Mouse (Mus musculus) olfactory bulb, adult 2 months (tissue): ENCODE results near the gene Ezh1. TPM values are rescaled to one million over a fixed set of nuclear protein-coding genes. Genes with fewer than 3 reads are reported as not detected.
A peak's percentile ranks its signal among the peaks of the same experiment; 100 is the strongest.

Experiments used
- H3K27ac ChIP-seq: fragments of 200-500 bp; 2 replicates; pipeline ENCODE4 v1.5.1; 2012; ENCODE audit warnings: low read depth, low read length; ENCODE audit not compliant: insufficient read depth
- H3K4me1 ChIP-seq: fragments of 200-500 bp; 2 replicates; pipeline ENCODE4 v1.6.1; 2012; ENCODE audit warnings: low read length; ENCODE audit not compliant: control insufficient read depth, insufficient read depth
- H3K4me3 ChIP-seq: fragments of 200-500 bp; 2 replicates; pipeline ENCODE4 v1.5.1; 2012; ENCODE audit warnings: mild to moderate bottlenecking, low read depth, low read length, moderate library complexity; ENCODE audit not compliant: insufficient read depth
- CTCF ChIP-seq: fragments of 200-500 bp; IDR thresholded peaks from 2 replicates; pipeline ENCODE4 v1.5.1; 2012; ENCODE audit warnings: low read depth, mild to moderate bottlenecking, low read length, moderate library complexity; ENCODE audit not compliant: insufficient read depth
- POLR2A ChIP-seq: fragments of 200-500 bp; IDR thresholded peaks from 2 replicates; pipeline ENCODE4 v1.6.1; 2012; ENCODE audit warnings: mild to moderate bottlenecking, low read depth, low read length, moderate library complexity; ENCODE audit not compliant: insufficient read depth
- WGBS: fragments of 180-500 bp; shearing (Covaris S2); methylation state at CpG from one replicate; pipeline ENCODE4 v1.1.7; 2018; 5-methylcytosine and 5-hydroxymethylcytosine counted together
- polyA plus RNA-seq: library from polyadenylated mRNA; stranded (reverse); fragments of >200 nt; gene quantifications from 2 replicates; pipeline ENCODE4 v1.2.4, GENCODE M21; 2012; ENCODE audit warnings: low replicate concordance; ENCODE audit not compliant: missing spikeins, insufficient read depth, insufficient read length

Gene Ezh1
- polyA plus RNA-seq, 1 experiment: not detected

DNA sequence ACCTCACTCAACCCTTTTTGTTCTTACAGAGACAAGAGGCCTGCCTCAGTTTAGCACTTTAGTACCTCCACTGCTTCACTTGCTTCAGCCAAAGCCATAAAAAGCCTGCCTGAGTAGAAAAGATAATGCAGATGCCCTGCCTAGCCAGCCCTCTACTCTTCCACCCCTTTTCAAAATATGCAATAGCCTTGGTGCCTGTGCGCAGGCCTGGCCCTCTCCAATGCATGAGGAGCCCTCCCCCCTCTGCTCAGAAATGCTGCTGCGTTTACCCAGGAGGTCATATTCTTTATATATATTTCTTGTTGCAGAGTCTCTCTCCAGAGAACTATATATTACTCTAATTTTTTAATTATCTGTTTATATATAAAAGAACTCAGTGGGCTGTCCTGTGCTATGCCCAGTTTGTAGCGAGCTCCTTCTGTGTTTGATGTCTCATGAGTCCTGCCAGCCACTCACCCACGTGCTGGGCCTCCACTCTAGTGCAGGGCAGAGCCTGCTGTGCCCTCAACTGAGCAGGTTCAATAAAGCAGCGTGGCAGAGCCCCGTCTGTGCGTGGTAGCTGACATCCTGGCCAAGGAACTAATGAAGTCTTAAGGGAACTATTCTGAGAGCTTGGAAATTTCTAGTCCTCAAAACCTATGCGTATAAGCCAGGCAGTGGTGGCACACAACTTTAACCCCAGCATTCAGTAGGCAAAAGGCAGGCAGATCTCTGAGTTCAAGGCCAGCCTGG, 35.9 kb downstream of the Ezh1 start:
- 41% methylated on average over 8 of the region's 8 CpGs for WGBS
- Histone ChIP-seq H3K4me3 (no peak overlapping the region), H3K4me1 (peaks cover 29% of the 10 kb centered on the region), H3K27ac (0 out of 2 replicates have a peak overlapping the region, but pooled peaks have one; percentile 22)
- TF ChIP-seq POLR2A: no peak
- no peak for TF ChIP-seq CTCF

DNA sequence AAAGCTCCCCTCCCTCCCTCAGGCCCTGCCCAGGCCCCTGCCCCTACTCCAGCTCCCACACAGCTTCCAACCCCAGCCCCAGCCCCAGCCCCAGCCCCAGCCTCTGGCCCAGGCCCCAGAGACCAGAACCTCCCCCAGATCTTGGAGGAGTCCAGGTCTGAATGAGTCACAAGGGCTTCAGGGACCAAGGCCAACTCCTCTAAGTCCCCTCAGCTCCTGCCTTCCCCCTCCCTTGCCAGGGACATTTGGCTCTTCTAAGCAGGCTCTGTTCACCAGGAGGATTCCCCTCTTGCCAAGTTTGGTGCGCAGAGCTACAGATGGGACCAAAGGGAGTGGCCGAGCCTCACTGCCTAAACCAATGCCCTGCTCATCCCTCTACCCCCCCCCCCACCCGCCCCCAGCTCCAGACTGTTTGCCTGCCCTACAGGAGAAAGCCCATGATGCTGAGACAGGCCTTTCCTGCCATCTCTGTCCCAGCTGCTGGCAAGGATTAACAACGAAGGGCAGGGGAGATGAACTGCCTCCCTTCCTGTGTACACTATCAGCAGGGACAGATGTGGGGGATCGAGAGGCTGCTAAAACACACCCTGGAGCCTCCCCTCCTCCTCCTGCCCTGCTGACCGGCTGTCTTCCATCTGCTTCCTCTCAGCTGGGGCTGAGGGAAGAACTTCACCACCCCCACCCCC, 36.6 kb downstream of the Ezh1 start:
- Histone ChIP-seq H3K4me3 (no peak overlapping the region), H3K27ac (0 out of 2 replicates have a peak overlapping the region, but pooled peaks have one; percentile 22), H3K4me1 (peaks cover 29% of the 10 kb centered on the region)
- TF ChIP-seq CTCF: no peak
- TF ChIP-seq POLR2A: no peak
- 18% methylated on average over 6 of the region's 6 CpGs for WGBS

GRCm38 (mm10) chr11:101188166-101188805, 38.0 kb downstream of the Ezh1 start:
- Histone ChIP-seq H3K4me3 (no peak overlapping the region), H3K27ac (no peak overlapping the region), H3K4me1 (peaks cover 29% of the 10 kb centered on the region)
- 85% methylated on average over 11 of the region's 11 CpGs for WGBS
- TF ChIP-seq POLR2A: no peak
- TF ChIP-seq CTCF: no peak

DNA sequence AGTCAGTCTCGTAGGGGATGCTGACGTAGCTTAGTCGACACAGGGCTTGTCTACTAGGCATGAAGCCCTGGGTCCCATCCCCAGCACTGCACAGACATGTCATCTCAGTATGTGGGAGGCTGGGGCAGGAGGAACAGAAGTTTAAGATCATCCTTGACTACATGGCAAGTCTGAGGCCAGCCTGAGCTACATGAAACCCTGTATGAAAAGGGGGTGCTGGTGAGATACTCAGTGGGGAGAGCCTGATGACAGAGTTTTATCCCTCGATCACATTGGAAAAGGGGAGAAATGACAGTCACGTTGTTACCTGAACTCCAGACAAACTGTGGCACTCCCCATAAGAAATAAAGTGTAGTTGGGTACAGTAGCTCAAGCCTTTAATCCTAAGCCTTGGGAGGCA, 38.7 kb downstream of the Ezh1 start:
- Histone ChIP-seq H3K4me1 (peaks cover 25% of the 10 kb centered on the region), H3K4me3 (no peak overlapping the region), H3K27ac (no peak overlapping the region)
- no peak for TF ChIP-seq POLR2A
- TF ChIP-seq CTCF: no peak
- 91% methylated on average over 5 of the region's 5 CpGs for WGBS

GRCm38 (mm10) chr11:101186526-101187247, 39.6 kb downstream of the Ezh1 start:
- Histone ChIP-seq H3K4me3 (no peak overlapping the region), H3K4me1 (peaks cover 24% of the 10 kb centered on the region), H3K27ac (no peak overlapping the region)
- 77% methylated on average over 27 of the region's 27 CpGs for WGBS
- TF ChIP-seq CTCF (no peak), POLR2A (no peak)

DNA sequence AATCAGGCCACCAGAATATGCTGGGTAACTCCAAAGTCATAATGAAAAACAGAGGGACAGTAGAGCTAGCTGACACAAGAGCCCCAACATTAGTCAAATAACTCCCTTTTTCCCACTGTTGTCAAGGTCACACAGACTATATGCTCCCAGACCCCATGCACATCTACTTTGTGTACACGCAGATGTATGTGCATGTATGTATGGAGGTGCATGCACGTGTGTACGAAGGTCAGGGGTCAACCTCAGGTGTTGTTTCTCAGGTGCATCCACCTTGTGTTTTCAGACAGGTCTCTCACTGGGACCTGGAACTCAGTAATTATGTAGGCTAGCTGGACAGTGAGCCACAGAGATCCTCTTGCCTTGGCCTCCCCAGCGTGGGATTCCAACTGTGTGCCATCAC, 40.8 kb downstream of the Ezh1 start:
- Histone ChIP-seq H3K4me1 (peaks cover 12% of the 10 kb centered on the region), H3K27ac (no peak overlapping the region), H3K4me3 (no peak overlapping the region)
- 93% methylated on average over 4 of the region's 4 CpGs for WGBS
- TF ChIP-seq POLR2A: no peak
- no peak for TF ChIP-seq CTCF

DNA sequence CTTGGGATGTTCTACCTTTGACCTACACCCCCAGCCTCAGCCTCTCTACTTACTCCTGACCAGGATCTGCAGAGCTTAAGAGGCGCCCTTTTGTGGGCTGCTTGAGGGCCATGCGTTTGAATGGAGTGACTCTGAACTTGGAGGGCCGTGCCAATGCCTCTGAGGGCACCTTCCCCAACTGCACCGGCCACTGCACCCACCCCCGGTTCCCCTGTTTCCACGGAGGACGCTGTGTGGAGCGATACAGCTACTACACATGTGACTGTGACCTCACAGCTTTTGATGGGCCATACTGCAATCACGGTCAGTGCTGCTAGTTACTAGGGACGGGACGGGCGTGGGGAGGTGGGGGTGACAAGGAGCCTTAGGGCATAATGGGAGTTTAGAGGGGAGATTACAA, 41.3 kb downstream of the Ezh1 start:
- no peak overlapping the region for H3K27ac ChIP-seq
- no peak overlapping the region for H3K4me3 ChIP-seq
- H3K4me1 ChIP-seq: peaks cover 8% of the 10 kb centered on the region
- TF ChIP-seq CTCF: no peak
- no peak for TF ChIP-seq POLR2A
- 88% methylated on average over 12 of the region's 12 CpGs for WGBS

DNA sequence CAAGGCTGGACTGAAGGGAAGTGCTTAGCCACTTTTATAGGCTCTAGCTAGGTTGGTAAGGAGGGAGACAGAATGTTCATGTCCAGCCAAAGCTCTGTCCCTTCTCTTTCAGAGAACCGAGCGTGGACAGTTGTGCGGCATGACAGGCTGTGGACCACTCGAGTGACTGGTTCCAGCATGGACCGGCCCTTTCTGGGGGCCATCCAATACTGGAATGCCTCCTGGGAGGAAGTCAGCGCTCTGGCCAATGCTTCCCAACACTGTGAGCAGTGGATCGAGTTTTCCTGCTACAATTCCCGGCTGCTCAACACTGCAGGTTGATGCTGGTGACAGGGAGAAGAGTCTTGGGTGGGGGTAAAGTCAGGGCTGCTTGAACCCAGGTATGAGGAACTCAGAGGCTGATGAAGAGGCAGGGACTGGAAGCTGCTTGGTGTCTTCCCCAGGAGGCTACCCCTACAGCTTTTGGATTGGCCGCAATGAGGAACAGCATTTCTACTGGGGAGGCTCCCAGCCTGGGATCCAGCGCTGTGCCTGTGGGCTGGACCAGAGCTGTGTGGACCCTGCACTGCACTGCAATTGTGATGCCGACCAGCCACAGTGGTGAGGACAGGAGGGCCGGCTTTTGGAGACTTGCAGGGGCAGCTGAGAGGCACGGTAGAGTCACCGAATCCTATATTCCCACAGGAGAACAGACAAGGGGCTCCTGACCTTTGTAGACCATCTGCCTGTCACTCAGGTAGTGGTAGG, 43.3 kb downstream of the Ezh1 start:
- TF ChIP-seq CTCF: no peak
- TF ChIP-seq POLR2A: no peak
- H3K27ac ChIP-seq: no peak overlapping the region
- peaks cover 1% of the 10 kb centered on the region; the same call in 1 of the 2 replicates for H3K4me1 ChIP-seq
- H3K4me3 ChIP-seq: no peak overlapping the region
- 79% methylated on average over 14 of the region's 14 CpGs for WGBS
